8 mouse cellular contexts compared by ENCODE assay signal in genomic region chr4:57637636-57638386, GRCm38 (mm10).
DNase-seq lines count a peak whose midpoint lies in the region; ATAC-seq lines count a peak whose summit lies in the region.

No protein-coding gene starts in this region.

- H3K27me3 ChIP-seq in kidney, embryonic 14.5 days (ENCODE audit: control insufficient read depth, insufficient read depth, low read length), result no peaks in the 10 kb centered on the region
- H3K27me3 ChIP-seq in limb, embryonic 11.5 days (ENCODE audit: control insufficient read depth, insufficient read depth, low read length), result no peaks in the 10 kb centered on the region

- H3K27ac ChIP-seq in kidney, embryonic 14.5 days (ENCODE audit: low read depth, low read length), result no peak overlapping the region
- no peak overlapping the region for H3K27ac ChIP-seq in limb, embryonic 11.5 days (replicated peaks; ENCODE audit: low read depth, low read length)

- 27% methylated on average over 24 of the region's 24 CpGs for WGBS in kidney, embryonic 14.5 days
- 25% methylated on average over 24 of the region's 24 CpGs for WGBS in limb, embryonic 11.5 days

- no peaks in the 10 kb centered on the region for H3K9me3 ChIP-seq in kidney, embryonic 14.5 days (ENCODE audit: control insufficient read depth, low read length)
- no peaks in the 10 kb centered on the region for H3K9me3 ChIP-seq in limb, embryonic 11.5 days (ENCODE audit: control insufficient read depth, low read length)

- peaks cover 6% of the 10 kb centered on the region; the same call in 1 of the 2 replicates for H3K4me1 ChIP-seq in kidney, embryonic 14.5 days (ENCODE audit: control insufficient read depth, insufficient read depth, low read length)
- H3K4me1 ChIP-seq in limb, embryonic 11.5 days (ENCODE audit: control insufficient read depth, insufficient read depth, low read length), result peaks cover 8% of the 10 kb centered on the region; the same call in 1 of the 2 replicates

- no peak for DNase-seq in kidney, adult 11 months
- DNase-seq in cerebellum, postnatal 14 days, result peak; percentile 41 to 46
- peak; percentile 34 to 48 for DNase-seq in frontal cortex, postnatal 25 days (ENCODE audit: low spot score in 2 of 2)
- peak; percentile 54 for DNase-seq in limb, embryonic 11.5 days (ENCODE audit: low spot score)
- DNase-seq in retina, postnatal 1 day, result peak; percentile 56
- no peak for DNase-seq in gastrocnemius, postnatal 25 days

- H3K9ac ChIP-seq in kidney, embryonic 14.5 days (ENCODE audit: low read depth, low read length), result peak overlapping the region; percentile 52
- no peak overlapping the region for H3K9ac ChIP-seq in limb, embryonic 11.5 days (ENCODE audit: low read length)

- peak overlapping the region; percentile 51 for H3K4me2 ChIP-seq in kidney, embryonic 14.5 days (replicated peaks; ENCODE audit: low read depth, low read length)
- H3K4me2 ChIP-seq in limb, embryonic 11.5 days (ENCODE audit: low read depth, severe bottlenecking), result peak overlapping the region; percentile 46

- peak overlapping the region; percentile 20; the same call in 1 of the 2 replicates for H3K4me3 ChIP-seq in kidney, embryonic 14.5 days (ENCODE audit: low read length)
- H3K4me3 ChIP-seq in limb, embryonic 11.5 days (ENCODE audit: low read depth, low read length), result no peak overlapping the region

- H3K36me3 ChIP-seq in kidney, embryonic 14.5 days (ENCODE audit: control insufficient read depth, insufficient read depth, low read length), result no peaks in the 10 kb centered on the region
- H3K36me3 ChIP-seq in limb, embryonic 11.5 days (ENCODE audit: control insufficient read depth, insufficient read depth, low read length), result no peaks in the 10 kb centered on the region

- peak; percentile 57 for ATAC-seq in kidney, embryonic 14.5 days (ENCODE audit: low FRiP score, low TSS enrichment)
- no peak for ATAC-seq in limb, embryonic 11.5 days (ENCODE audit: insufficient number of reproducible peaks, low FRiP score, low TSS enrichment, low read depth)
- no peak for ATAC-seq in monocyte, adult 5-6 weeks (replicated peaks; ENCODE audit: insufficient number of reproducible peaks, low FRiP score, low TSS enrichment, poor library complexity, severe bottlenecking)

Comparison
In these comparisons a context has a peak if more than half of its experiments do, and no peak if none do; other contexts are left out.
1. DNase-seq: peak in cerebellum, postnatal 14 days (2 of 2), frontal cortex, postnatal 25 days (2 of 2), limb, embryonic 11.5 days (single experiment) and retina, postnatal 1 day (single experiment); none in kidney, adult 11 months (single experiment) and gastrocnemius, postnatal 25 days (single experiment).